Mouse (Mus musculus) urinary bladder, postnatal 36 days (tissue): ENCODE results near the gene Gm9821.

Source experiments
- DNase-seq, 2 experiments: peaks; one replicate each; pipeline ENCODE4 v3.0.0; 2022; ENCODE audit warnings: low spot score in 2 of 2, mixed read lengths in 1 of 2

The Gm9821 gene

DNA sequence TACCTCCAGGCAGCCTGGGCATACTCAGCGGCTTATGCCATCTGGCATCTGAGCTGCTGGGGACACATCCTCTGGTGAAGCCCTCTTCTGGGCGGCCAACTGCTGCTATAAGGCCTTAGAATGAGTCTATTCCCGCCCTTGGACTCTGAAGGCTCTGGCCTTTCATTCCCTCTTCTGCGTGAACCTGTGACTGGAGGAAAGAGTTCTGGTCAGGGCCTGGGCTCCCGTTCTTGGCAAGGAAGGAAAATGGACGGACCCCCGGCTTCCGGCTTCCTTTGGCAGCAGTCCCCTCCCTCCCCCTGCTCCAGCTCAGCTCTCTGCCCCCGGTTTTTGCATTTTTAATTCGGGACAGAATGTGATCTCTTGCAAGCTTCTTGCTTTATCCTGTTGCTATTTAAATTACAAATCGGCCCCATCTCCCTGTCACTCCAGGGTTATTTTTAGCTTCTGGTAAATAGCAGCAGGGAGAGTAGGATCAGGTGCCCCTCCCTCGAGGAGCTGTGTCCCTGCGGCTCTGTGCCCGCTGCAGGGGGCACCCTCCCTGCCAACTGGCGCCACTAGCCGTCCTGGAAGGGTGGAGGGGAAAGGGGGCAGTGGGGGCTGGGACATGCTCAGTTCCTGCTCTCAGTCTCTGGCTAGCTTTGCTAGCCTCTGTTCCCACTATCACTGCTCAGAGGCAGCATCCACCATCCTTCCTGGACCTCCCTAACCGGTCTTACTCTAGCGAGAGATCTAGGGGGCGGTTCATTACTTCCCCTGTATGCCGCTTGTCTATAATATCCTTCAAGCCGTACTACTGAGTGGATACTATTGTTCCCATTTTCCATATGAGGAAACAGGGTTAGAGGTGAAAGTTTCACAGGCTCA, 26.0 kb downstream of the Gm9821 start:
- no peak for DNase-seq

GRCm38 (mm10) chr2:91972121-91972566, 26.6 kb downstream of the Gm9821 start:
- DNase-seq, result no peak

- no peak for DNase-seq
These were observed 28.1 kb downstream of the Gm9821 start for GRCm38 (mm10) chr2:91973416-91974135.

- no peak for DNase-seq
These were observed 30.4 kb downstream of the Gm9821 start, which contains the start of gene Dgkz for GRCm38 (mm10) chr2:91975581-91976541. Dgkz (minus strand) TSS chr2:91975864.

DNA sequence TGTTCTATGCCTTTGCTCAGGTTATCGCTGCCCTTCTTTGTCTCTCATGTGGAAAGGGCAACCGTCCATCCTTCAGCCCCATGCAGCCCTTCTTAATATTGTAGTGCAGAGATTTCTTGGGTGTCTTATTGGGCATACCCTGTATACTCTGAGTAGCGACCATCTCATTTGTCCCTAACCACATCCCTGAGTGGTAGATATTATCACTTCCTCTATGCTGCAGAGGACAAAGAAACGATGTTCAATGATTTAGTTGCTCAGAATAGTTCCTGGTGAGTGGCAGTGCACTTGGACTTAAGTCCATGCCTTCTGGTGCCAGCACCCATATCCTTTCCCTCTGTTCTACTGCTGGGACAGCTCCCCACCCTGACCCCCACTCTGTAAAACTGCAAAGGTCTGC, 32.5 kb downstream of the Gm9821 start:
- no peak for DNase-seq

DNA sequence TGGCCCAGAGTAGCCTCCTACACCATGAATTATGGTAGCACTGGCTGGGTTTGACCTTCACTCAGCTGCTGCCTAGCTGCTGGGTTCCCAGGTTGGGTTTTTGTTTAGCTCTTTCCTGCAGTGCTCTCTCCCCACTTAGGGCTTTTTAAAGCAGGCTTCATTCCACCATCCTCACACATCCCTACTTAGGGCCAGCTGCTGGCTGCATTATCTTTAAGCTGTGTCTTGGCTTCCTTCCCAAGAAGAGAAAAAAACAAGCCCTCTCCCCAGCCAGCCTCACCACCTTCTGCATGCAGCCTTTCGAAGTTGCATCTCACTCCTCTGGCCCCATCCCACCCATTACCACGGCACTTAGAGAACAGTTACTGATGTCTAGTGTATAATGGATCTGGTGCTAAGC, 33.0 kb downstream of the Gm9821 start:
- DNase-seq, result no peak

DNA sequence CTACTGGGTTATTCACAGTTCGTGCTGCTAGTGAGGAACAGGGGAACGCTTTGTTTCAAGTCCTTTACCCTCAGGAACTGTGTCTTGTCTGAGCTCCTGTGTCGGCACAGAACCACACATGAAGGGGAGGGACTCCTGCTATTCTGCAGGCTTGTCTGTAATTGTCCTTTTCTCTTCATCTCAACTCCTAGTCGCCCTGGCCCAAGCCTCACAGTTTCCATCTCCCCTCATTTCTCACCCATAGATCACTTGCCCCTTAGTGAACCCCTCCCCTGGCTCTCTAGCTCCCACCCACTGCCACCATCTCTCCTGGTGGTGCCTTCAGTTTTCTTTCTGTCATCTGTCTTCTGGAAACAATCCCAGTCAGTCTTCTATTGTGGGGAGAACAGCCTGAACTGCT, 34.7 kb downstream of the Gm9821 start:
- DNase-seq, result no peak

- no peak for DNase-seq
These were observed 35.3 kb downstream of the Gm9821 start for GRCm38 (mm10) chr2:91980830-91981229.

GRCm38 (mm10) chr2:91984439-91984838, 38.9 kb downstream of the Gm9821 start:
- DNase-seq, result peak in 1 of 2 experiments; percentile 65

- DNase-seq, result no peak
These were observed 39.5 kb downstream of the Gm9821 start for GRCm38 (mm10) chr2:91984906-91985525.

GRCm38 (mm10) chr2:91986071-91986470, 40.6 kb downstream of the Gm9821 start:
- no peak for DNase-seq

- peak; percentile 74 to 84 for DNase-seq
These were observed 42.0 kb downstream of the Gm9821 start for GRCm38 (mm10) chr2:91987542-91987941.

DNA sequence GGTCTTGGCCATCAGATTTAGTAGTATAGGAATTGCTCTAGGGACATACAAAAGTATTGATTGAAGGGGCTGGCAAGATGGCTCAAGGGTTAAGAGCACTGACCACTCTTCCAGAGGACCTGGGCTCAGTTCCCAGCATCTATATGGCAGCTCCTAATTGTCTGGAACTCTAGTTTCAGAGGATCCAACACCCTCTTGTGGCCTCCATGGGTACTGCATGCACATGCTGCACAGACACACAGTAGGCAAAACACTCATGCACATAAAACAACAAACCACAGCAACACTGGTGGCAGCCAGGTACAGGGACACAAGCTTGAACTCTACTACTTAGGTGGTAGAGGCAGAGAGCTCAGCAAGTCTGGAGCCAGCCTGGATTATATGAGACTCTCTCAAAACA, 44.2 kb downstream of the Gm9821 start:
- DNase-seq, result no peak

DNA sequence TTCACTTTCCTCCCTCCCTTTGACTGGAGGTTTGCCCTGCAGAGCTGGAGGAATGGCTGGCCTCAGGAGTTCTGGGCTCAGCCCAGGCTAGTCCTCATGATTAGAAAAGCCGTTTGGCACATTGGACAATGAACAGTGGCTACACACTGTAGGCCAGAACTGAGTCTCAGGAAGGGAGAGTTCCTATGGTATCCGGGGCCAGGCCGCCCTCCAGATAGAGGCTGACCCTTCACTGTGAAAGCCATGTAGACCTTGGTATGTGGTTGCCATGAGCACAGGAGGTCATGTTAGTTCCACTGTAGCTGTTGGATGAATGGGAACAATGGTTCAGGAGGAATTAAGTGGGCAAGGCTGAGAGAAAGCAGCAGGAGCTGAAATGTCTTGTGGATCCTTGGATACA, 47.9 kb downstream of the Gm9821 start:
- no peak for DNase-seq

DNA sequence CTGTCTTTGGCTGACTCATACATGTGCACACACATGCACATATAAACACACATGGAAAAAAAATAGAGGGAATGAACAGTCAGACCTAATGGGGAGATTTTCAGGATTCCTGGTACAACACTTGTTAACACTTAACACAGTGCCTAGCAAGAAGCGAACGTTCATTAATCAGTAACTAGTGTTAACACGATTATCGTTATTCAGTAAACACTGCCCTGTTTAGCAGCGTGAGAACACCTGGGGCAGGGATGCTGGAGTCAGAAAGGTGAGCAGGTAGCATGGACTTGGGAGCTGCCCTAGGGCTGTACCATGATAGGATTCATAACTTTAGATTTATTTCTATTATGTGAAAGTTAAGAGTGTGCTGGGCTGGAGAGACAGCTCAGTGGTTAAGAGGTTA, 50.5 kb downstream of the Gm9821 start:
- DNase-seq, result no peak
